Mouse (Mus musculus) heart, postnatal 36 days (tissue): ENCODE data around the gene Lefty2. TPM values are rescaled to one million over a fixed set of nuclear protein-coding genes. Genes with fewer than 3 reads are reported as not detected.
"Not testable (repeated sequence)": the region's sequence is repeated elsewhere in the genome, so short reads cannot be mapped to it uniquely, and the experiment has no call there.

Experiments used
- DNase-seq, 2 experiments: peaks; one replicate each; pipeline ENCODE4 v3.0.0; 2021 to 2022
- intact Hi-C: fragments of 180-260 bp; cut with DNase I; formaldehyde crosslinking; loops from one replicate; pipeline ENCODE4 v1.15.1; 2025
- total RNA-seq, 2 experiments: library from RNA; stranded (reverse); gene quantifications; 2 replicates each; pipeline ENCODE4 v1.2.3; 2021

Gene Lefty2
- total RNA-seq, 2 experiments from 2014 or later: not detected

DNA sequence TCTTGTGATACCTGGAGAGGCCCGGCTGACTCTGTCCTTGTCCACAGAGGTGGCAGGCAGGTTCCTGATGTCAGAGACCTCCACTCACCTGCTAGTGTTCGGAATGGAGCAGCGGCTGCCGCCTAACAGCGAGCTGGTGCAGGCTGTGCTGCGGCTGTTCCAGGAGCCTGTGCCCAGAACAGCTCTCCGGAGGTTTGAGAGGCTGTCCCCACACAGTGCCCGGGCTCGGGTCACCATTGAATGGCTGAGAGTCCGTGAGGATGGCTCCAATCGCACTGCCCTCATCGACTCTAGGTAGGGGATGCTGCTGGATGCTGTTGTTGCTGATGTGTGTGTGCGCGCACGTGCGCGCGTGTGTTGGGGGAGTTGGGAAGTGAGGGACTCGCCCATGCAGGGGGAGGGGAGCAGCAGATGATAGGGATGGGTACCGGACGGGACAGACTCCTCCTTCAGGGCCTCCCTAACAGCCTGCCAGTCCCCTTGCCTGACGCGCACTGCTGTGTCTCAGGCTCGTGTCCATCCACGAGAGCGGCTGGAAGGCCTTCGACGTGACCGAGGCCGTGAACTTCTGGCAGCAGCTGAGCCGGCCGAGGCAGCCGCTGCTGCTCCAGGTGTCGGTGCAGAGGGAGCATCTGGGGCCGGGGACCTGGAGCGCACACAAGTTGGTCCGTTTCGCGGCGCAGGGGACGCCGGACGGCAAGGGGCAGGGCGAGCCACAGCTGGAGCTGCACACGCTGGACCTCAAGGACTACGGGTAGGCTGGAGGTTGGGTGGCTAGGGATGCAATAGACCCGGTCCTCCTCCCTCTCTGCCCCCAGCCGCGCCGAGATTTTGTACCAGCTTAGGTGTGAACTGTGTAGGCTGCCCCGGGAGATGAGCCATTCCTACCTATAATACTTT lies 1.4 kb downstream of the Lefty2 start:
- intact Hi-C loops, DNase-seq: not testable (repeated sequence)

DNA sequence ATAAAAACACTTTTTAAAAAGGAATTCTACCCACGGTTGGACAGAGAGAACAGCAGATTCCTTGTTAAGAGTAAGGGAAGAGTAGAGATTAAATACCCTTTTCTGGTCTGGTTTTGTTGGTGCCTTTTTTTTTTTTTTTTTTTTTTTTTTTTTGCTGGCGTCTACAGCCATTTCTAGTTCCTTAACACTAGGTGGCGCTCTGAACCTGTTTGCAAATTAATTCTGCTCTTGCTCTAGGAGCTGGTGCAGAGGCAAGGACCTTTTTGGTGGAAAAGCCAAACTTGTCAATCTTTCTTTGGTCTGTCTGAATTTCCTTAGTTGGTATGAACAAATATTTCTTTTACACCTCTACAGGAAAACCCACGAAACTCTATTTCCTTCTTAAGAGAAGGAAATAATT lies 8.2 kb downstream of the Lefty2 start:
- intact Hi-C loops: loop anchor here (1.0 to 5.0 kb wide), 2 partner anchors 73 to 136 kb away; no protein-coding TSS in a partner anchor
- DNase-seq: no peak

DNA sequence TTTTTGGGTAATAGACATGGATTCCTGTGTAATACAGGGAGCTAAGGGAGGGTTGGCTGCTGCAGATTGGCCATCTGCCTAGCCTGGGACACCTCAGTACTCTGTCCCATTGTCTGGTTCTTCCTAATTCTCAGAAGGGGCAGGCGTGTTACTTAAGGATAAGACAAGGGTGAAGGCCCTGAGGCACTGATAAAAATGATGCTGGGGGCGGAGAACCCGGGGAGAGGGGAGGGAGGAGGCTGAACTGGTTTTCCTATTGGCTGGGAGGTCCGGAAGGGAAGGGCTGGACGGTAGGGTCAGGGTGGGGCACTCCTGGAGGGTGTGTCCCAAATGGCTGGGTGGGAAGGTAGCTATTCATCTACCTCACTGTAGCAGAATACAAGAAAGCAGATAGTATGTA lies 10.0 kb downstream of the Lefty2 start:
- intact Hi-C loops: loop anchor here (5.0 kb wide), 1 partner anchor 134 kb away; no protein-coding TSS in a partner anchor
- no peak for DNase-seq

DNA sequence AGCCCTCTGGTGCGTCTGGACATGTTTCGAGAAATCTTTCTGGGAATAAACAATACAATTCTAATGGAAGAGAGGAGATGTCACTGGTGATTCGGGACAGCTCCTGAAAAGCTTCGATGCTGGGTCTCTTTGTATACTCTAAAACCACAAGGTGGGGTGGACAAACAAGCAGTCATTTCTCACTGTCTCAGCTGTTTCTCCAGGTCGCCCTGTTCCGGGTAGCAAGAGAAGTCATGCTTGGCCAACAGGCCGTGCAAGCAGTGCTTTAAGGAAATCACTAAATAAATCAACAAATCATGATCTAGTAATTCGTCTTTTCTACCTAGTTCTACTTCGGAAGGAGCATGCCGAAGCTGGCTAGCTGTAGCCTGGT lies 10.7 kb downstream of the Lefty2 start:
- intact Hi-C loops: loop anchor here (5.0 kb wide), 1 partner anchor 134 kb away; no protein-coding TSS in a partner anchor

DNA sequence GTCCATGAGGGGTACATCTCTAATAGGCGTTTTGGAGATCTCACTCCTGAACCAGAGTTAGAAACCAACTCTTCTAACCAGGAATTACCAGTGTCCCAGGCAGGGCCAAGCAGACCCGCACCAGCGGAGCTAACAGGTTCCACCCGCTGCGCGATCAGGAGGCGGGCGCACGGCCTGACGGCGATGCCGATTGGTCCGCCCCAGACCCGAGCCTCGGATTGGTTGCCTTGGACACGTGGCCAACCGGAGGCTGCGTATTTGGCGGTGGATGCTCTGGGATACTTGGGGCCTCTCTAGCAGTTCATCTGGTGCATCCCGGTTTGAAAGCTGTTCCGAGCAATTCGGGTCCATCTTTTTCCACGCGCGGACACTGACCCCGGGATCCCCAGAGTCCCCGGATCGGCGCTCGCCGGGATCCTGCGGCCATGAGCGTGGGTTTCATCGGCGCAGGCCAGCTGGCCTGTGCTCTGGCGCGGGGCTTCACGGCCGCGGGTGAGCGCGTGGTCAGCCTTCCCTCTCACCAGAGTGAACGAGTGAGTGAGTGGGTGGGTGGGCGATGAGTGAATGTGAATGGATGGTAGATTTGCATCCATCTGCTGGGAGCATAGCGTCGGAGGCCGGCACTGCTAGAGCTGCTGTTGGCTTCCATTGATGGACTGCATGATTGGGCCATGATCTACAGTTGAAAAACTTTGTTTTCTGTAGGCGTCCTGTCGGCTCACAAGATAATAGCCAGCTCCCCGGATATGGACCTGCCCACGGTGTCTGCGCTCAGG lies 11.3 kb downstream of the Lefty2 start, which contains the start of gene Pycr2:
Gene Pycr2, plus strand, starts transcription at position 255 of the 776 bp plus-strand sequence.
- intact Hi-C loops: loop anchor here (5.0 kb wide), 1 partner anchor 133 kb away; no protein-coding TSS in a partner anchor
- DNase-seq: peak; percentile 90 to 94

More for the DNA sequence above, 10.7 kb downstream of the Lefty2 start:
- no peak for DNase-seq

DNA sequence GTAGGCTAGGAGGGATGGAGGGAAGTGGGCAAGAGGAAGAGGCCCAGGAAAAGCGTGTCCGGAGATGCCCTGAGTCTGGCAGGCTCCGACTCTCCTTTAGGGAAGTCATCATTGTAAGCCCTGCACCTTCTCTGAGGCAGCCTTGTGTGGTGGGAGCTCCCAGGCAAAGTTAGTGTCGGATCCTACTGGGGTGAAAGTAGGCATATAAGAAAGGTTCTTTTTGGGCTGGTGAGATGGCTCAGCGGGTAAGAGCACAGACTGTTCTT lies 11.8 kb downstream of the Lefty2 start:
- intact Hi-C loops: loop anchor here (5.0 kb wide), 1 partner anchor 133 kb away; no protein-coding TSS in a partner anchor
- DNase-seq: no peak

DNA sequence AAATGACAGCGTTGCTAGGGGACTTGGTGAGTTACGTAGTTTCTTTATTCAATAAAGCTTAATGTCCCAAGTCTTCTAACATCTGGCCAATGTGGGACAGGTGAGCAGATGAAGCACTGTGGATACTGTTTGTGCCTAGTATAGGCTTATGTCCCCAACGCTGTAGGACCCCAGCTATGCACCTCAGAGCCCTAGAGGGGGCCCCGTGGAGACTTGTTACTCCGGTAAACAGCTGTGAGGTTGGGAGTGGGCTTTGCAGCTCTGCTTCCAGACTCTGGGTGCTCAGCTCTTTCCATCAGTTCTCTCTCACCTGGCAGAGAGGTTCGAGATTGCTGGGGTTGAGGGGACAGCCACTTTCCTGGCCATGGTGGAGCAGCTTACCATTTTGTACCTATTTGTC lies 12.4 kb downstream of the Lefty2 start:
- DNase-seq: no peak
- intact Hi-C loops: no loop called here

DNA sequence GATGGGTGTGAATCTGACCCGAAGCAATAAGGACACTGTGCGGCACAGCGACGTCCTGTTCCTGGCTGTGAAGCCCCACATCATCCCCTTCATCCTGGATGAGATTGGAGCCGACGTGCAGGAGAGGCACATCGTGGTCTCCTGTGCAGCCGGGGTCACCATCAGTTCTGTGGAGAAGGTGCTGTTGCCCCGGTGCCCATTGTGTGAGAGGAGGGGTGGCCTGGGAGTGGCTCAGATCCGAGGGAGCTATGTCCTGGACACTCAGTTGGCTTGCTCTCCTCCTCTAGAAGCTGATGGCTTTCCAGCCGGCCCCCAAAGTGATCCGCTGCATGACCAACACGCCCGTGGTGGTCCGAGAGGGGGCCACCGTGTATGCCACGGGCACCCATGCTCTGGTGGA lies 13.0 kb downstream of the Lefty2 start:
- intact Hi-C loops: no loop called here
- DNase-seq: no peak

DNA sequence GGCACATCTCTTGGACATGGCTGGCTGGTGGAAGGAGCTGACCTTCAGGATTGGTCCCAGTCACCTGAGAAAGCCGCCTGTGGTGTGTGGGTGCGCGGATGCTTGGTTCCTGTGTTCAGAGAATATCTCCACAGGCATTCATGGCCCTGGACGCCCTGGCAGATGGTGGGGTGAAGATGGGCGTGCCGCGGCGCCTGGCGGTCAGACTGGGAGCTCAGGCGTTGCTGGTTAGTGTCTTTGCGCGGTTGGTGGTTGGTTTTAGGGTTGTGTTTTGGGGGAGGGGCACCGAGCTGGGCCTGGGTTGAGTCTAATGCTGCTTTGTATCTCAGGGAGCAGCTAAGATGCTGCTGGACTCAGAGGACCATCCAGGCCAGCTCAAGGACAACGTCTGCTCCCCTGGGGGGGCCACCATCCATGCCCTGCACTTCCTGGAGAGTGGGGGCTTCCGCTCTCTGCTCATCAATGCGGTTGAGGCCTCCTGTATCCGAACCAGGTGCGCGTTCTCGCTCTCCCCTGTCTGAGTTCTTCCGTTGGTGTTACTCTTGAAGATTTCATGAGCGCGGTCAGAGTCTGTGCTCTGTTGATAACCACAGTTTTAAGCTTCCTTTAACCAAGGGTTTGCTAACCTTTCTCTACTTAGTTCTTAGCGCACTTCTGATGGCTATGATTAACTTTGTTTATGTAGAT lies 13.7 kb downstream of the Lefty2 start:
- intact Hi-C loops: no loop called here
- no peak for DNase-seq

DNA sequence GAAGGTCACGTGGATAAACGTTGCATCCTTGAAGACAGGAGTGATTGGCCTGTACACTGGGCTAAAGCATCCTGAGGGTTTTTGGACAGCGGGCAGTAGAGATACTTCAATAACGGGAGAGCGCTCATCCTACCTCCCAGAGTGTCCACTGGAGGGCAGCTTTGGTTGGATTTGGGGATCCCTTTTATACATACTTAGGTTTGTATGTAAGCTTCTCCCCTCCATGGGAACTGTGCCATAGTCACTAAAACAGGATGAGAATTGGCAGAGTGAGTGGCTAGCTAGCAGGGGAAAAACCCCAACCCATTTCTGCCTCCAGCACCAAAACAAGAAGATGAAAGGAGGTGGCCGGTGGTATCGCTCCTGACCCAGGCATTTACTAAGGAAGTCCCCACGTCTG lies 18.2 kb downstream of the Lefty2 start:
- no peak for DNase-seq

DNA sequence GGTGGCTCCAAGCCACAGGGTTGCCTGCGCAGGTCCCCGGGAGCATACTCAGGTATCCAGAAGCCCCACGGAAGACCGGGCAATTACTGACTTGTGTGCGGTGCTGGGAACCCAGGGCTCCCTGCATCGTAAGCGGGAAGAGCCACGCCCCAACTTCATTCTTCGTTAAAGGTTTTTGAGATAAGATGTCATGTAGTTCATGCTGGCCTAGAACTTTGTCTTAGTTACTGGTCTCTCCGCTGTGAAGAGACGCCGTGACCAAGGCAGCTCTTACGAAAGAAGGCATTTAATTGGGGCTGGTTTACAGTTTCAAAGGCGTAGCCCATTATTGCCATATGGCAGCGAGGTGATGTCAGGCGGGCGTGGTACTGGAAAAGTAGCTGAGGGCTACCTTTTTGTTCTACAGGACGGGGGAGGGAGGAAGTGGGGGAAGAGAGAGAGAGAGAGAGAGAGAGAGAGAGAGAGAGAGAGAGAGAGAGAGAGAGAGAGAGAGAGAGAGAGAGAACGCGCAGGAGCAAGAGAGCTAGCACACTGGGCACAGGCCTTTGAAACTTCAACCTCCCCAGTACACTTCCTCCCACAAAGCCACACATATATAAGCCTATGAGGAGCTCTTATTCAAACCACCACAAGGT lies 18.9 kb downstream of the Lefty2 start:
- intact Hi-C loops: no loop called here
- no peak for DNase-seq

More for the DNA sequence above, 18.2 kb downstream of the Lefty2 start:
- intact Hi-C loops: no loop called here

DNA sequence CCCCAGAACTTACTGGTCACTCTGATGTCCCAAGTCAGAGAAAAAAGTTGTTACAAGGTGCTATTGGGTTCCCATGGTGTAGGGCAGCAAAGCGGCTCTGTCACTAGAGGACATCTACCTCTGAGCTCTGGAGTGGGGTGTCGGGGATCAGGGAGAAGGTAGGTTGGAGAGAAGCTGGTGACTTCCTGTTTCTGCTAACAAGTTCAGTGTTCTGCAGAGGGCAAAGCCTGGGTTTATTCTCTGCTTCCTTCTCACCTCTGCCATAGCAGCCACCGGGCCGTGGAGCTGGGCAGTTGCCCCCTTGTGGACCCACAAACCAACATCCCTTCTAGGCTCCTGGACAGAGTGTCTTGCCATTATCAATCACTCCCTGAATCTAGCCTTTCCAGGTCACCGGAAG lies 19.9 kb downstream of the Lefty2 start:
- DNase-seq: no peak
- intact Hi-C loops: no loop called here

DNA sequence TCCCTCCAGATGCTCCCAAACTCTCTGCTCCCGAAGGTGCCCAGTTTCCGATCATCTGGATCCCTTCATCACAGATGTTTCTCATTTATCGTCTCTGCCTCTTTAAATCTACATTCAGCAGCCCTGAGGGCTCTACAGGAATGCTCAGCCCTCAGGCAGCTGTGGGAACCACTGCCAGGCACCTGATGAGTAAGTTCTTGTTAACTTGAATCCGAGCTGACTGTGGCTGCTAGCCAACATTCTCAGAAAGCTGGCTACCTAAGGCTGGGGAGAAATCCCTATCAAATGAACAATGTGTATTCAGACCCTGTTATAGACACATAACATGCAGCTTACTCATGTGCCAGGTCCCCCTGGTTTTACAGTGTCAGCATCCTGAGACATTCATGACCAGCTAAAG lies 20.9 kb downstream of the Lefty2 start:
- no peak for DNase-seq
- intact Hi-C loops: no loop called here

DNA sequence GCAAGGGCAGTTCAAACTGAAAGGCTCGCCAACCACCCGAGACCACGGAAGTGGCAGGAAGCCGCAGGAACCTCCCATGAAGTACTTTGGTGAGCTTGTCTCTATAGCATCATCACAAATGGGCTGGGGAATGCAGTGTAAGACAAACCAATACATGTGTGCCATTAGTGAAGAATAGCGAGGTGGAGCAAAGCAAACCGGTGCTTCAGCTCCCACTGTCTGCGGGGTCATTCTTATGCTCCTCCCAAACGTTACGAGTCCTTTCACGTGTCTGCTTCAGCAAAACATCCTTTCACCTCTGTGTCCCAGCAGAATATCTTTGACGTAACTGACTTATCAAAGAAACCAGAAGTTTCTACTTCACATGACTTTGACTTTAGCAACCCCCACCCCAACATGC lies 23.5 kb downstream of the Lefty2 start:
- no peak for DNase-seq
- intact Hi-C loops: no loop called here

DNA sequence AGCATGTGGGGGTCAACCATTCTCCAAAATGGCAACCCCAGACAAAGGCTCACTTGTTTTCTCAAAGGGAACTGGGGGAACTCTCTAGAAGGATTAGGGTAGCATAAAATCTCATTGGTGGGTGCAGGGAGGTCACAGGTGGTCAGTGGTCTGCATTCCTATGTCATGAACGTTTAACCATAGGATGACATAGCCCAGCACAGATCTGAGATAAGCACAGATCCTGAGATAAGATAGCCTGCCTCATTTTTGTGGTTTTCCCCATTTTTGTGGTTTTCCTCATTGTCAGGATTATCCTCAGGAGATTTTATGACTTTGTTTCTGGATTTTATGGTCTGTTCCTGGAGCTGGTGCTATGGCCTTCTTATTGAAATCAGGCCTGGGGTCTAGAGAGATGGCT lies 24.1 kb downstream of the Lefty2 start:
- no peak for DNase-seq
- intact Hi-C loops: no loop called here

DNA sequence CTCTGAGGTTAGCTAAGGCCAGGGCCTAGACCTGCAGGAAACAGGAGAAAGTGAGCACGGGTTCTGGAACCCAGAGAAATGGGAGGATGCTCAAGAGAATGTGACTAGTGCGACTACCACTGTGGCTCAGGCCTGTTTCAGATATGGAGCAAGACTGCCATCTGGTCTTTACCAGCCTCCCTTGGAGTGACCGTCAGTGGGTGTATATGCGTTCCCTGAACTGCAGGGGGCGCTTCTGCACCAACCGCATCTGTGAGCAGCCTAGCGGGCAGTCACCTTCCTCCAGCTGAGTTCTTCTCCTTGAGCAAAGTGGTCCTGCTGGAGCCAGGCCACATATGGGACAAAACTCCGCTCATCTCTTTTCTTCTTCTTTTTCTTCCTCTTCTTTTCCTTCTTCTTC lies 26.8 kb downstream of the Lefty2 start:
- DNase-seq: no peak
- intact Hi-C loops: no loop called here

DNA sequence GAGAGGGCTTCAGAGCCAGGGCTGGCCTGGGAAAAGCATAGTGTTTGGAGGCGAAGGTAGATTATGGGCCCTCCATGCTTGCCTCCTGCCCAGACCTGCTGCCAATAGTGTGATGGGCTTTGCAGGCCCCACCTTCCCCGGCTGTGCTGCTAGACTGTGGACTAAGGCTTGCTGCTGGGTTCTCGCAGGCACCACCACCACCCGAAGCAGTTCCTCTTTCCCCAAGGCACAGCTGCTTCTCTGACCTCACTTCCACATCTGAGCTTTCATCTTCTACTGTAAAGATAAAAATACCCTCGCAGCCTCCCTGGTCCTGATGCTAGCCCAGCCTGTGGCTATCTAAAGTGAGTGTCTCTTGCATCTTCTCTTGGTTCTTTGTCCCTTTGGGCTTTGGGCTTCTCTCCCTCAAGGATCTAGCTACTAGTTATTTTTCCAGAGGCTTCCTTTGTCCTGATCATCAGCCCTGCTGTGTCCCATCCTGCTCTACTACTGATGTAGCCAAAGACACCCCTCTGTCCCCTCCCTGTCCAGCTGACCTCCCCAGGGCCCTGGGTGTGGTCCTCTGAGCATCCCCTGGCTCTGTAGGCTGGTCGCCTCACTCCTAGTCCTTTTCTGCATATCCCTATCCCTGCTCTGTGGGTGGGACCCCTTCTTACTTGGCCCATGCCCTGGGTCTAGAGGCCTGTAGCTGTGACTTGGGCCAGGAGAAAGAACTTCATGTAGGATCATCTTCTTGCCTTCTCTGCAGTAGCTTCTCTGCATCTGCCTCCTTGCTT lies 29.6 kb downstream of the Lefty2 start:
- no peak for DNase-seq
- intact Hi-C loops: no loop called here

DNA sequence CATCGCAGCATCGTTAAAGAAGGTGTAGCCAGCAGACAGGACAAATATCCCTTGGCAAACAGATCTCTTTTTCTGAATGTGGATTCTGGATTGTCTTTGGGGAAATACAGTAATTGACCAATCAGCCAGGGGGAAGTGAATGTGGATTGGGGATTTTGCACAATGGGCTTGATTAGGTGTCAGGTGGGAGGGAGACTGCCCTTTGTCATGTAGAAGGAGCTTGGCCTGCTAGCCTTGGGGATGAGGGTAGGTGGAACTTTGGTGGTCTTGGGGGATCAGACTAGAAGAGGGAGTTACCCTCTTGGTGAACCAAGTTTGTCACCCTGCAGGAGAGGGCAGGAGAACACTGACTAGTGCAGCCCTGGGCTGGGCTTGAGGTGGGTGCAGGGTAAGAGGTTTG lies 31.8 kb downstream of the Lefty2 start:
- intact Hi-C loops: no loop called here
- no peak for DNase-seq

DNA sequence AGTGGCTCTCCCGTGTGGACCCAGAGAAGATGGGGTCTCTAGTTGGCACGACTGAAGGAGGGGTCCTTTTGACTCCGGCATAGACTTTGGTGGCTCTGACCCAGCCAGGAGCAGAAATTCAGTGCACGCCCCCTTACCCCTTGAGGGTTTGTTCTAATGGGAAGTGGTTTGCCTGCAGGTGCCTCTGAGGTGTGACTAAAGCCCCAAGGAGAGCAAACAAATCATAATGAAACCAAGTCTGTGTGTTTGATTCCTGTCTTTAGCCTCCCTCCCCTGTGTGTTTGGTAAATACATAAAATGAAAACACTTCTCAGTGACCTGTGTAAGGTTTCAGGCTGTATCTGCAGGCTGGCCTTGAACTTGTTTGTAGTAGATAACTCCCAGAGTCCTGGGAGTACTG lies 33.4 kb downstream of the Lefty2 start:
- intact Hi-C loops: no loop called here
- DNase-seq: no peak

DNA sequence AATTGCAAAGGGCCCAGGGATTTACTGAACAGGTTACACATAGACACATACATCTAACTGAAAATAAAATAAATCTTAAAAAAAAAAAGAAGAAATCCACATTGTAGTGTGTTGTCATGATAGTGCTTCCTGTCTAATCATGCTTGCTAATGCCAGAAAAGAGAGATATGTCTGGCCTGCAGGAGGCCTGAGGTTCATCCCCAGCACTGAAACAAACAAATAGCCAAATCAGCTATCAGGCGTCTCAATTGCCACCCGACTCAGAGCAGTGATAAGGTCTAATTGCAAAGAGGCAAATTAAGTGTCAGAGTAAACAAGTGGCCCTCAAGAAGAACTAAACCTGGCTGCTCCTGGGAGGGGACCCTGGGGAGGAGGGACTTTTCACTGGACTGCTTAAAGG lies 36.7 kb downstream of the Lefty2 start:
- intact Hi-C loops: no loop called here
- DNase-seq: no peak
